Mouse (Mus musculus) thymus, adult 2 months (tissue): ENCODE results near the gene Pdcd10.

Source experiments
- CTCF ChIP-seq: fragments of 200-500 bp; IDR thresholded peaks from 2 replicates; pipeline ENCODE4 v1.5.1; 2012; ENCODE audit warnings: mild to moderate bottlenecking, control low read depth, low read length, moderate library complexity, borderline replicate concordance; ENCODE audit not compliant: control insufficient read depth, poor library complexity, insufficient read depth; ENCODE audit errors: extremely low read depth
- POLR2A ChIP-seq: fragments of 200-500 bp; IDR thresholded peaks from 2 replicates; pipeline ENCODE4 v1.6.1; 2012; ENCODE audit warnings: mild to moderate bottlenecking, low read length, control low read depth, moderate library complexity; ENCODE audit not compliant: control insufficient read depth, poor library complexity, insufficient read depth; ENCODE audit errors: extremely low read depth

- no peak for TF ChIP-seq CTCF
- TF ChIP-seq POLR2A = no peak
Measured at GRCm38 (mm10) chr3:75522527-75522926, 34.1 kb downstream of the Pdcd10 start.
